Mouse (Mus musculus) heart, adult 9 months (tissue): Measurements from ENCODE around the gene Hoxd10.

Experiments
- DNase-seq, 2 experiments: peaks; one replicate each; pipeline ENCODE4 v3.0.0; 2022; ENCODE audit warnings: low spot score in 2 of 2

Hoxd10 gene

DNA sequence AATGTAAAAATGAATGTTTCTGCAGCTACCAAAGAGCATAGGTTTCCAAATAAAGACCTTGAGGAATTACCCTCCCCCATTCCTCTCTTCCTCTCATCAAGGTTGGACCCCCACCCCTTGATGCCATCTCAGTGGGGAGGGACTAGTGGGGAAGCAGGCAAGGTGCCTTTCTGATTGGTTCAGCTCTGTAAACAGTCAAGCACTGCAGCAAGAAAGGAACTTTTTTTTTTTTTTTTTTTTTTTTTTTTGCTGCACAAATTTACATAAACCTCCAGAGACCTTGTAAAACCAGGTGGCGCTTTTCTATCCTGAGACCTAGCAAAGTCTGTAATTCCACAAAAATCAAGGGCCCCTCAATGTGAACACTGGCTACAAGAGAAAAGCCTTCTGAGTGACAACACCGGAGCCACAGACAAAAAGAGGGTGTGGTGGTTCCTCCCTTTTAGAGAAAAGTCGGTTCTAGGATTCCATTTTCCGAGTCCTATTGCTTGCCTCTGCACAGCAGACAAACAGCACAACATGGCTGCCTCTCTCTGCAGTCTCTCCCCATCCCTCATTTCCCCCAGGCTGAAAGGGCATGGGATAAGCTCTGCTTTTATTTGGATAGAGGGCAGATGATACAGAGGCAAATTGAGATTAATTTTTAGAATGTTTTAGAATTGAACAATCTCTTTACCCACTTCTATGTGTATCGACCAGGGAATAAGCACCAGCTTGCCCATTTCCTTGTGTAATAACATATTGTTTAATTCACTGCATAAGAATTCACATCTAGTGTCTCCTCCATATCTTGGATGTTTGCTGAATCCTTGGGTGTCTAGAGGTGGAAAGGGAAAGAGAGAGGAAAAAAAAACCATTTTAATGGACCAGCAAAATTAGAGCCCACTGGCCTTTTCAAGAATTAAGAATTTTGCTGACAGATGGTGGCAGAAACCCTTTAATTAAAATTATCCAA is 18.0 kb downstream of the Hoxd10 start:
- no peak for DNase-seq

- no peak for DNase-seq
These were observed 19.3 kb downstream of the Hoxd10 start for GRCm38 (mm10) chr2:74710929-74711543.

GRCm38 (mm10) chr2:74711721-74712621 is 20.2 kb downstream of the Hoxd10 start, which contains the start of the genes Hoxd3 and Hoxd4:
Gene Hoxd3, plus strand, starts transcription at chr2:74711927.
Gene Hoxd4, plus strand, starts transcription at chr2:74711929.
- no peak for DNase-seq

- DNase-seq = no peak
These were observed 21.8 kb downstream of the Hoxd10 start for GRCm38 (mm10) chr2:74713239-74714150.

- DNase-seq = no peak
These were observed 22.5 kb downstream of the Hoxd10 start for GRCm38 (mm10) chr2:74714156-74714789.

DNA sequence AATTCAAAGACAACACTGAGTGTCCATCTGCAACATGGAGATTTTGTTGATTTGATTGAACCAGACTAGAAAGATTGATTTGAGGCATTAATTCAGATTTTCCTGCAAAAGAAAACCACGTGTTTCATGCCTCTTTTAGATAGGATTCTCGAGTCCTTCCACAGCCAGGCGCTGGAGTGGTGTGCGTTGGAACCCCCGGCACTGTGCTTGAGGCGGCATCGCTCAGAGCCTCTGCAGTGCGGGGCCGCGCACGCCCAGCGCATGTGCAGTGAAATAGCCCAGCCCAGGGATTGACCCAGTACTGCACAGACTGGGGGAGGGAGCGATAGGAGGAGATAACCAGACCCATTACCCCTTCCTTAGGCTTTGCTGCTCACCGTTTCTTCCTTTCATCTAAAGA is 23.2 kb downstream of the Hoxd10 start:
- no peak for DNase-seq

DNA sequence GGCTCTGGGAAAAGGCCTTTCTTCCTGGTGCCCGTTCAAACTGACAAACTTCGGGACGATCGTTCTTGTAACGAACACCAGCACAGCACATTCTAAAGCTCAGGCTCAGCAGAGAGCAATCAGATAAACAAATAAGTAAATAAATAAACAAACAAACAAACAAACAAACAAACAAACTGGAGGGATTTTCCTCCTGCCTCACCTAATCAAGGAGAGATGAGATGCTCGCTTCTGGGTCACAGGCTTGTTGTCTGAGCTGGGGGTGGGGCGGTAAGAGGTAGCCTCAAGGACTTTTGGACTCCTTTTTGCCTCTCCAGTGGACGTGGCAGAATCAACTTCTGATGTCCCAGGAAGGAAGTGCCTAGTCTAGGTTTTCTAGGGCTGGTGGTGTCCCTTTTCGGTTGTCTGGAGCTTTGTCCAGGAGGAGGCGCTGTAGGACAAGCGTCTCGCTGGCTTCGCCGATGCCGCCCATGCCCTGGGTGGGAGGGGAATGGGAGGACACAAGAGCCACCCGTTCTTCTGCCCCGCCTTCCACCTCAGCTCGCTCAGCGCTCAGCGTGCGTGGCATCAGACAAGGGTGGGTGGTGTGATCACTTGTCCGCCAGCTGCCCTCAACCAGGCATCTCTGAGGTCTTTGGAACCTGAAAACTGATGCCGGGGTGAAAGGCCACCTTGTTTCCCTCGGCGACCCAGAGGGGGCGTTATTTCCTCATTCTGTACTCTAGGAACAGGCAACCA is 23.9 kb downstream of the Hoxd10 start:
- peak; percentile 66 to 74 for DNase-seq

GRCm38 (mm10) chr2:74720384-74720783 is 28.7 kb downstream of the Hoxd10 start:
- DNase-seq = no peak

DNA sequence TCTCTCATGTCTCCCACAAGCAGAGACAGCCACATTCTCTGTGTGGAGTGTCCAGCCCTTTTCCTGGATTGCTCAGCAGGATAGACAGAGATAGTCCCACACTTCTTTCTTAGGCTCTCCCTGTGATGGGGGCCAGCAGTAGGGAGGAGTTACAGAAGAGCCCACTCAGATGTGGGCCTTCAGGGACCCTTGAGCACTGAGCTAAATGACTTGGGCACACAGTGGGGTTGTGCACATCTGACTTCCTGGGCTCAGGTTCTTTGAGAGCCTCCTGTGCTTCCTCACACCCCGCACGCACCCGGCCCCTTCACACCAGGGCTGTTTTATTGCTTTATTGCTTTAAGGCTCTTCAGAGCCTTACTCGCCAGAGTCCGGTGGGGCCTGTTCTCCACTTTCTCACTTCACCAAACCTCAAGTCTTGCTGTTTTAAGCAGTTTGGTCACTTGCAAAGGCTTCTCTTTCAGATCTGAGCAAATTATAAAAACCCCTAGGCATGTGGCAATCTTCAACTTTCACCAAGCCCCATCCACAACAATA is 29.3 kb downstream of the Hoxd10 start:
- no peak for DNase-seq

DNA sequence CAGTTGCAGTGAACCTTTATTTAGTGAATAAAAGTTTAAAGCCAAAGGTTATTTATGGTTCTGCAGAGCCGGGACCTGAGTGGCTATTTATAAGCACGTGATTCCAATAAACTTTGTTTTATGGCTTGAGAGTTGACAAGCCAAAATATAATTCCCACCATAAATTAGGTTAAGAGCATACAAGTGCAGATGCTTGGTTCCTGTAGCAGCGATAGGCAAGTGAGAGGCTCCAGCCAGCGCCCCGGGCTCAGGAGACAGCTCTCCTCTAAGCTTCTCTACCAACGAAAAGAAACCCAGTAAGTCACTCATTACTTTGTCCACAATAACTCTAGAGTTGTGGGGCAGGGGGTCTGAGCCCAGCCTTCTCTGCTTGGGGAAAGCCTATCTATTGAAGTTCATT is 30.2 kb downstream of the Hoxd10 start:
- DNase-seq = no peak

DNA sequence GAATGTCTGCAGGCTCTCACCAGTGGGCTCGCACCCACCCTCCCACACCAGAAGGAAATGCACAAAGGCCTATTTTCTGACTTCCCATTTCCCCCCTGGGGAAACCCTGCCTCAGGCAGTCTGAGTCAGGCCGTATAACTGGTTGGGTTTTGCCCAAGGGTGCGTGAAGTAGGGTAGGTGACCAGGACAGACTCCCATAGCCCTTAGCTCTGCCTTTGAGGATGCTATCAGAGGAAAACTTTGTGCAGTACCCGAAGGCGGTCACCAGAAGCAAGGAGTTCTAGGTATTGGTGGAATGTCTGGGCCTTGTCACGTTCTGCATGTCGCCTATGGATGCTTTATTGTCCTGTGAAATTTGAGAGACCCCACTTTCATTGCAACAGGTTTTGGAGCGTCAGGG is 31.2 kb downstream of the Hoxd10 start:
- no peak for DNase-seq

DNA sequence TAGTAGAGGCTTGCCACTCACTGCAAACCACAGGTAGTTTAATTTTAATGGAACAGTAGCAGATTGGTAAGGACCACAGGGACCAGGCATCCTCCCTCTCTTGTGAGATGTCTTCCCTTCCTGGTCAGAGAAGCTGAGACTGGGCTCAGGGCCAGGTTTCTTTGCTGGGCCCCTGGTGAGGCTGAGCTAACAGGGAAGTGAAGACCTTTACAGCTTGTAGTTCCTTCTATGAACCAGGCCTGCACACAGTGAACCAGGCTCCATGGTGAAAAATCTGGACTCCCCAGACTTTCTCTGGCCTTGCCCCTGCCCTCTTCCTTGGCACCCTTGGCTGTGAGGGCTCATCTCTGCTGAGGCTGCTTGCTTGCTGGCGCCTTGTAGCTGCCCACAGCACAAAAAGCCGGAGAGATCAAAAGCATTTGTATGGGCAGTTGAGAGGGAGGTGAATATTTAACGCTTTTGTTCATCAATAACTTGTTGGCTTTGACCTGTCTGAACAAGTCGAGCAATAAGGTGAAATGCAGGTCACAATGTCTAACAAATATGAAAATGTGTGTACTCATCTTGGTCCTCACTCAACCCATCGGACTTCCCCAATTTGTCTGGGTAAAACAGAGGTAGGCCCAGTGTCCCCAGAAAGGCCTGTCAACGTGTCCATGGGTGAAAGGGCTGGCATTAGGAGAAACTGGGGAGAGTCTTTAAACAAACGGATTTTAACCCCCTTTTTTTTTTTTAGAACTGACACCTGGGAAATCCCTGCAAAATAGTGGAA is 32.7 kb downstream of the Hoxd10 start:
- no peak for DNase-seq

- no peak for DNase-seq
These were observed 33.4 kb downstream of the Hoxd10 start for GRCm38 (mm10) chr2:74725171-74725570.

DNA sequence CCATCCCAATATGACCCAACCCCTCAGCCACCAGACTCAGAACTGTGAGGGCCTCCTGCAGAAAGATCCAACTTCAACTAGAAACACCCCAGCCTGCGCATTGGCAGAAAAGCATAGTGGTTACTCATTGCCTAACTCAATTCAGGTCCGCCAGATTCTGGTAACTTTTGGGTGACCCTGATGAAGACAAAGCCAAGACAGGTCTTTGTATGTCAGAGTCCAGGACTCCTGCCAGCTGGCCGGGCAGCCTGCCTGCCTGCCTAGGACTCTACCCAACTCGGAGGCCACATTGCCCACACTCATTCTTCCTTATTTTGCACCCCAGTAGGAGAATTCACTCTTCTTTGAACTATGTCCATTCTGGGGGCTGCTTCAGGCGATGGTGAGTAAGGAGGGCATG is 34.8 kb downstream of the Hoxd10 start, which contains the start of gene Gm28230:
TSS of gene Gm28230 (plus strand) at position 178 of the 400 bp plus-strand sequence.
- DNase-seq = no peak

DNA sequence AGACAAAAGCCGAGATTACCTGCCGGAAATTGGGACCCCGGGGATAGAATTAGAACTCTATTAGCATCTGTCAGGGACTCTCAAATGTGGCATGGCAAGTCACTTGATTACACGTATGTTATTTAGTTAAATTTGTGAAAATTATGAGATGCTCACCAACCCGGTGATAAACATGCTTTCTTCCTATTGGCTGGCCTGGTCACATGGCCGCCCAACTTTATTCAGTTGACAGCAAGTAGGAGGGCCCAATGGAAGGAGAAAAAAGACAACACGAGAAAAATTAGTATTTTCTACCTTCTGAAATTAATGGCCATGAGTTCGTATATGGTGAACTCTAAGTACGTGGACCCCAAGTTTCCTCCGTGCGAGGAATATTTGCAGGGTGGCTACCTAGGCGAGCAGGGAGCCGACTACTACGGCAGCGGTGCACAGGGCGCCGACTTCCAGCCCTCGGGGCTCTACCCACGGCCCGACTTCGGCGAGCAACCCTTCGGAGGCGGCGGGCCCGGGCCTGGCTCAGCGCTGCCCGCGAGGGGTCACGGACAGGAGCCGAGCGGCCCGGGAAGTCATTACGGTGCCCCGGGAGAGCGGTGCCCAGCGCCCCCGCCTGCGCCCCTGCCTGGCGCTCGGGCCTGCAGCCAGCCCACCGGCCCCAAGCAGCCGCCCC is 35.4 kb downstream of the Hoxd10 start:
- no peak for DNase-seq

DNA sequence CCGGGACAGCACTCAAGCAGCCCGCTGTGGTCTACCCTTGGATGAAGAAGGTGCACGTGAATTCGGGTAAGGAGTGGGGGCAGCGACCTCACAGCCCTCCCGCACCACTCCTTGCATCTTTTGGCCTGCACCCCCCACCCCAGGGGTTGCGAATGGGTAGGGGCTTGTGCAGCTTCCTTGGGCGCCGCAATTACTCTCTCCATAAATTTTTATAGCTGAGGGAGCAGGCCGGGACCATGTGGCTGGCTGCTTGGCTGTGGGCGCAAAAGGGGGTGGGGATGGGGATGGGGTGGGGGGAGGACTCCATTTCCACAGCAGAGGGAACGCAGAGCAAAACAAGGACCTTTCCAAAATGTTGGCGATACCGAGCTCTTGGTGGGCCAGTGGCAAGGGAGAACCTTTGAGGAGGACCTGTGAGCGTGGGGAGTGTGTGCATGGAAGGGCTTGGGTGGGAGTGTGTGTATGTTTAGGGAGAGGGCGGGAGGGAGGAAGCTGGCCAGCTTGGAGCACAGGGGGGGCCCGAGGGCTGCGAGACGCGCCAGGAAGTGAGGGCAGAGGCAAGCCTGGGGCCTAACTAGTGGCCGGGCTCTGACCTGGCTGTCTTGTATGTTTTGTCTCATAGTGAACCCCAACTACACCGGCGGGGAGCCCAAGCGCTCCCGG is 36.0 kb downstream of the Hoxd10 start:
- no peak for DNase-seq

DNA sequence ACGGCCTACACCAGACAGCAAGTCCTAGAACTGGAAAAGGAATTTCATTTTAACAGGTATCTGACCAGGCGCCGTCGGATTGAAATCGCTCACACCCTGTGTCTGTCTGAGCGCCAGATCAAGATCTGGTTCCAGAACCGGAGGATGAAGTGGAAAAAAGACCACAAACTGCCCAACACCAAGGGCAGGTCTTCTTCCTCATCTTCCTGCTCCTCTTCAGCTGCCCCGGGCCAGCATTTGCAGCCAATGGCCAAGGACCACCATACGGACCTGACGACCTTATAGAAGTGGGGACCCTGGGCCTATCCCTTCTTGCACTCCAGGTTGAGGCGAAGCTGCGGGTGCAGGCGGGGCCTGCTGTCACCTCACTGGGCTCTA is 36.6 kb downstream of the Hoxd10 start:
- no peak for DNase-seq
